Mouse (Mus musculus): Measurements from ENCODE around the gene Sema4a.

GRCm38 (mm10) chr3:88494836-88495628 is 34.0 kb upstream of the Sema4a start:
- TF ChIP-seq CTCF (IDR thresholded peaks at IDR 0.05; ENCODE audit: extremely low read depth, insufficient read depth, insufficient read length, insufficient replicate concordance), result no peak
- no peak for TF ChIP-seq POLR2A (IDR thresholded peaks at IDR 0.05; ENCODE audit: low read depth, low read length)
